30 mouse cellular contexts compared by ENCODE assay signal in the genomic region with DNA sequence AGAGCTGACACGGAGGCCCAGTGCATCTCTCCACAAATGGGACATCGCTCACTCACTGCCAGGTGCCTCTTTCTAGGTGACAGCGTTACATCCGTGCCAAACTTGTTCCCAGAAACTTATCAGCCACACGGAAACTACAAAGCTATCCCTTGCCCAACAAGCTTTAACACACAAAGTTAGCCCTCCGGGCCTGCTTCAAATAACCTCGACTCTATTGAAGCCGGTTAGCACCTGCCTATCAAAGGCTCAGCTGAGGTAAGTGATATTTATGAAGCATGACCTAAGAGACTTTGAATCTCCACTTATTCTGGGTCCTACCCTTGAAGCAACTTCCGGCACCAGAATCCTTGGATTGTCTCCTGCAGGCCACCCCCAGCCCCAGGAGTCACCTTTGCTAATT.
DNase-seq lines count a peak whose midpoint lies in the region; ATAC-seq and TF ChIP-seq lines count a peak whose summit lies in the region.
"Had no signal": no experiment of that assay in that cellular context is flagged by ENCODE, and none has a peak within 500 bp of the region (broad histone marks: within the 10 kb centered on the region; RNA-seq: fewer than 3 reads in every experiment).

No protein-coding gene starts in this region.

- peaks cover 25% of the 10 kb centered on the region for H3K36me3 ChIP-seq in lung, postnatal 0 days (ENCODE audit: insufficient read depth, low read length)
- peaks cover 29% of the 10 kb centered on the region; the same call in 1 of the 2 replicates for H3K36me3 ChIP-seq in heart, embryonic 16.5 days (ENCODE audit: control insufficient read depth, insufficient read depth)
- H3K36me3 ChIP-seq: G1E had no signal

- no peak overlapping the region for H3K4me2 ChIP-seq in lung, postnatal 0 days (replicated peaks; ENCODE audit: low read depth, low read length)
- H3K4me2 ChIP-seq in heart, embryonic 16.5 days (ENCODE audit: low read depth, low read length), result no peak overlapping the region
- H3K4me2 ChIP-seq: forebrain, embryonic 13.5 days; hindbrain, embryonic 13.5 days; kidney, embryonic 15.5 days; limb, embryonic 13.5 days; neural tube, embryonic 12.5 days had no signal

- H3K27me3 ChIP-seq in lung, postnatal 0 days (replicated peaks; ENCODE audit: insufficient read depth, low read length), result no peaks in the 10 kb centered on the region
- H3K27me3 ChIP-seq in heart, embryonic 16.5 days (ENCODE audit: control insufficient read depth, insufficient read depth, low read length), result no peaks in the 10 kb centered on the region
- H3K27me3 ChIP-seq: forebrain, embryonic 13.5 days; hindbrain, embryonic 13.5 days; kidney, embryonic 15.5 days; limb, embryonic 13.5 days; neural tube, embryonic 12.5 days had no signal

- H3K9me3 ChIP-seq in lung, postnatal 0 days (ENCODE audit: low read length), result no peaks in the 10 kb centered on the region
- H3K9me3 ChIP-seq in heart, embryonic 16.5 days (replicated peaks; ENCODE audit: control insufficient read depth, low read length), result no peaks in the 10 kb centered on the region
- H3K9me3 ChIP-seq: forebrain, embryonic 13.5 days; hindbrain, embryonic 13.5 days; kidney, embryonic 15.5 days; limb, embryonic 13.5 days; midbrain, embryonic 10.5 days; neural tube, embryonic 12.5 days had no signal

- 64% methylated on average over 9 of the region's 9 CpGs for WGBS in lung, postnatal 0 days
- WGBS in heart, embryonic 16.5 days, result 50% methylated on average over 9 of the region's 9 CpGs

- DNase-seq in heart, adult 18-20 months, result peak; percentile 45 to 60
- DNase-seq in heart, adult 11 months, result no peak
- DNase-seq in lung, postnatal 0 days (ENCODE audit: low spot score), result no peak
- DNase-seq in lung, postnatal 36 days, result no peak
- no peak for DNase-seq in spleen, postnatal 4 days (ENCODE audit: low spot score in 2 of 2)
- DNase-seq in cerebellum, postnatal 14 days, result no peak
- no peak for DNase-seq in layer of hippocampus, adult 11-12 months (ENCODE audit: low spot score)
- DNase-seq: adrenal gland, postnatal 10 days; cerebellum, adult 8-10 months; cerebellum, postnatal 36 days; gastrocnemius, postnatal 14 days; kidney, adult 11 months; kidney, postnatal 25 days; lung, adult 2 months; lung, postnatal 14 days; right cerebral cortex, adult 18-20 months; spleen, adult 18-20 months; thymus, adult 2 months; thymus, postnatal 36 days had no signal

- no peak for TF ChIP-seq EP300 in lung, postnatal 0 days (IDR thresholded peaks at IDR 0.05)

- no peak for TF ChIP-seq CTCF in lung, postnatal 0 days (IDR thresholded peaks at IDR 0.05)

- 0 out of 2 replicates have a peak overlapping the region, but pooled peaks have one; percentile 8 for H3K27ac ChIP-seq in lung, postnatal 0 days (ENCODE audit: low read length)
- peak overlapping the region; percentile 49 for H3K27ac ChIP-seq in heart, embryonic 16.5 days (ENCODE audit: low read length)
- H3K27ac ChIP-seq: forebrain, embryonic 13.5 days; hindbrain, embryonic 13.5 days; kidney, embryonic 15.5 days; layer of hippocampus, adult 2 months; limb, embryonic 13.5 days; liver, embryonic 14.5 days; midbrain, embryonic 10.5 days; neural tube, embryonic 12.5 days had no signal

- ATAC-seq in lung, postnatal 0 days, result no peak
- ATAC-seq in heart, embryonic 16.5 days (replicated peaks; ENCODE audit: extremely low read depth, insufficient read depth, low FRiP score), result peak; percentile 58
- ATAC-seq: forebrain, embryonic 13.5 days had no signal

- H3K4me3 ChIP-seq in lung, postnatal 0 days (ENCODE audit: low read depth, low read length), result no peak overlapping the region
- H3K4me3 ChIP-seq in heart, embryonic 16.5 days (ENCODE audit: low read length), result no peak overlapping the region
- H3K4me3 ChIP-seq: forebrain, embryonic 13.5 days; hindbrain, embryonic 13.5 days; kidney, embryonic 15.5 days; layer of hippocampus, adult 2 months; limb, embryonic 13.5 days; midbrain, embryonic 10.5 days; myocyte; neural tube, embryonic 12.5 days had no signal

- peaks cover 15% of the 10 kb centered on the region; the same call in 1 of the 2 replicates for H3K4me1 ChIP-seq in lung, postnatal 0 days (ENCODE audit: insufficient read depth, low read depth, low read length)
- peaks cover 23% of the 10 kb centered on the region for H3K4me1 ChIP-seq in heart, embryonic 16.5 days (ENCODE audit: control insufficient read depth, insufficient read depth, low read length)
- H3K4me1 ChIP-seq: hindbrain, embryonic 13.5 days; kidney, embryonic 15.5 days; midbrain, embryonic 10.5 days; neural tube, embryonic 12.5 days had no signal

- no peak overlapping the region for H3K9ac ChIP-seq in lung, postnatal 0 days (replicated peaks; ENCODE audit: low read depth)
- no peak overlapping the region for H3K9ac ChIP-seq in heart, embryonic 16.5 days (ENCODE audit: low read length)
- H3K9ac ChIP-seq: forebrain, embryonic 13.5 days; hindbrain, embryonic 13.5 days; kidney, embryonic 15.5 days; limb, embryonic 13.5 days; liver, embryonic 14.5 days; neural tube, embryonic 12.5 days had no signal

Comparison
In these comparisons a context has a peak if more than half of its experiments do, and no peak if none do; other contexts are left out.
1. DNase-seq: peak in heart, adult 18-20 months (2 of 2); none in heart, adult 11 months (single experiment), lung, postnatal 0 days (single experiment), lung, postnatal 36 days (single experiment), spleen, postnatal 4 days (0 of 2), cerebellum, postnatal 14 days (0 of 2) and layer of hippocampus, adult 11-12 months (single experiment).